Mouse (Mus musculus) limb, embryonic 14.5 days (tissue): ENCODE measurements around the gene Plac1. TPM values are rescaled to one million over a fixed set of nuclear protein-coding genes. Genes with fewer than 3 reads are reported as not detected.

Experiments
- ATAC-seq: fragments of 200-750 bp; cut with Nextera tagmentation; 2 replicates; pipeline ENCODE4 v1.8.0; 2017; ENCODE audit warnings: low read depth, moderate number of reproducible peaks, moderate TSS enrichment; ENCODE audit not compliant: low FRiP score
- DNase-seq: peaks from one replicate; pipeline ENCODE4 v3.0.0-alpha.2; 2015; ENCODE audit warnings: low spot score
- H3K27ac ChIP-seq: fragments of 300-500 bp; sonication (generic); replicated peaks from 2 replicates; pipeline ENCODE4 v1.5.1; 2014; ENCODE audit warnings: low read depth, mild to moderate bottlenecking, low read length, moderate library complexity, mixed read lengths
- H3K27me3 ChIP-seq: fragments of 300-500 bp; sonication (generic); 2 replicates; pipeline ENCODE4 v1.6.1; 2014; ENCODE audit warnings: low read length, mixed read lengths; ENCODE audit not compliant: control insufficient read depth, insufficient read depth
- H3K36me3 ChIP-seq: fragments of 300-500 bp; sonication (generic); 2 replicates; pipeline ENCODE4 v1.6.1; 2014; ENCODE audit warnings: mild to moderate bottlenecking, low read length, moderate library complexity, mixed read lengths; ENCODE audit not compliant: control insufficient read depth, insufficient read depth
- H3K4me1 ChIP-seq: fragments of 300-500 bp; sonication (generic); 2 replicates; pipeline ENCODE4 v1.6.1; 2014; ENCODE audit warnings: antibody characterized with exemption, low read length, mixed read lengths; ENCODE audit not compliant: control insufficient read depth, insufficient read depth
- H3K4me2 ChIP-seq: fragments of 300-500 bp; sonication (generic); replicated peaks from 2 replicates; pipeline ENCODE4 v1.6.1; 2014; ENCODE audit warnings: low read depth, mild to moderate bottlenecking, low read length, moderate library complexity; ENCODE audit not compliant: severe bottlenecking
- H3K4me3 ChIP-seq: fragments of 300-500 bp; sonication (generic); replicated peaks from 2 replicates; pipeline ENCODE4 v1.5.1; 2014; ENCODE audit warnings: low read length
- H3K9ac ChIP-seq: fragments of 300-500 bp; sonication (generic); 2 replicates; pipeline ENCODE4 v1.6.1; 2014; ENCODE audit warnings: mild to moderate bottlenecking, low read depth, low read length, moderate library complexity; ENCODE audit not compliant: severe bottlenecking
- H3K9me3 ChIP-seq: fragments of 300-500 bp; sonication (generic); 2 replicates; pipeline ENCODE4 v1.6.1; 2016; ENCODE audit warnings: low read length; ENCODE audit not compliant: control insufficient read depth
- POLR2A ChIP-seq: fragments of 200-500 bp; IDR thresholded peaks from 2 replicates; pipeline ENCODE4 v1.8.0; 2012; ENCODE audit warnings: inconsistent platforms, mild to moderate bottlenecking, moderate library complexity, borderline replicate concordance; ENCODE audit not compliant: insufficient read depth, insufficient read length; ENCODE audit errors: extremely low read depth
- WGBS: fragments of 180-500 bp; shearing (Covaris S2); extraction: QIAGEN DNeasy Blood & Tissue Kit; methylation state at CpG from one replicate; pipeline ENCODE4 v1.1.7; 2014; 5-methylcytosine and 5-hydroxymethylcytosine counted together
- polyA plus RNA-seq, 2 experiments: library from polyadenylated mRNA; depleted of rRNA in 1 of 2; stranded (reverse) in 1 of 2; unstranded in 1 of 2; fragments of >200 nt; fragmentation: Nextera tagmentation in 1 of 2; extraction: Ambion mirVana in 1 of 2; gene quantifications; 2 replicates each; pipeline versions ENCODE4 v1.2.1 to v1.2.3; 2012 to 2014

The Plac1 gene
- polyA plus RNA-seq, 2 experiments = 12.6 to 14.0 TPM

DNA sequence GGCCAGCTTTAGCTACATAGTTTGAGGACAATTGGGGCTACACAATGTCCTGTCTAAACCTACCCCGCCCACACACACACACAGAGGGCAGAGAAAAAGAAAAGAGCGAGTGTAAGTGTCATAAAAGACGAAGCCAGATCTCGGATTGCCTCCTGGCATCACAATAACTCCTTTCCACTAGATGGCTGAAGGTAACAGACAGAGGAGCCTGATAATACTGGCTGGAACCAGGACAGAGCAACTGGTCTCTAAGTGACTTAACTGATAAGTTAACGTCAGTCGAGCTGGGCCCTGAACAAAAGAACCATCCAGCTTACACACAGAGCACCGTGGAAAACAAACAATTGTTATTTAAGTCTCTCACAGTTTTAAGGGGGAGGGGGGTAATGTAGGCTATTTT lies 3.5 kb downstream of the Plac1 start:
- no peak overlapping the region for H3K9ac ChIP-seq
- no peaks in the 10 kb centered on the region for H3K36me3 ChIP-seq
- H3K27ac ChIP-seq = no peak overlapping the region
- DNase-seq (no peak), ATAC-seq (no peak)
- TF ChIP-seq POLR2A = no peak
- no peak overlapping the region for H3K4me2 ChIP-seq
- H3K9me3 ChIP-seq = no peaks in the 10 kb centered on the region
- H3K27me3 ChIP-seq = no peaks in the 10 kb centered on the region
- H3K4me3 ChIP-seq = no peak overlapping the region
- 53% methylated on average over 7 of the region's 7 CpGs for WGBS
- no peaks in the 10 kb centered on the region for H3K4me1 ChIP-seq

DNA sequence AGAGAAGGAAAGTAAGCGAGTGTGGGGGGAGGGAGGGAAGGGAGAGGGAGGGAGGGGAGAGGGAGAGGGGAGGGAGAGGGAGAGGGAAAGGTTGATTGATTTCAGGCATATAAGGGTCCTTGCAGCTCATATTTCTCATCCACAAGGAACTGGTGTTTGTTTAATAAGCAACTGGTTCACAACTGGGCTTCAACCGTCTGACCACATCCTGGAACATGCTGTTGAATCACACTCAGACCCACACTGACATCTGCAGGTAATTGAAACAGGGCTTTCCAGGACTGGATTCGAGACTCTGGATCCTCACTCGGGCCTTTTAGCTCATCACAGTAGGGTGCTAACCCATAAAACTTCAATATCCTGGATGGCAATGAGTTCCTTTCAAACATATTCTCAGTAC lies 6.2 kb downstream of the Plac1 start:
- Histone ChIP-seq H3K36me3 (no peaks in the 10 kb centered on the region), H3K4me2 (no peak overlapping the region), H3K4me1 (no peaks in the 10 kb centered on the region), H3K4me3 (no peak overlapping the region), H3K27me3 (no peaks in the 10 kb centered on the region), H3K9me3 (no peaks in the 10 kb centered on the region), H3K9ac (no peak overlapping the region), H3K27ac (peak overlapping the region; percentile 39)
- no peak for TF ChIP-seq POLR2A
- 24% methylated on average over 4 of the region's 4 CpGs for WGBS
- peak; percentile 54 for DNase-seq
- ATAC-seq = peak; percentile 53; the same call in 1 of the 2 replicates

- TF ChIP-seq POLR2A = no peak
- Histone ChIP-seq H3K4me1 (no peaks in the 10 kb centered on the region), H3K27me3 (no peaks in the 10 kb centered on the region), H3K27ac (peak overlapping the region; percentile 63), H3K36me3 (no peaks in the 10 kb centered on the region), H3K9me3 (no peaks in the 10 kb centered on the region), H3K4me3 (peak overlapping the region; percentile 16), H3K4me2 (peak overlapping the region; percentile 46), H3K9ac (peak overlapping the region; percentile 36; the same call in 1 of the 2 replicates)
- peak; percentile 23; the same call in 1 of the 2 replicates for ATAC-seq
- DNase-seq = peak; percentile 23
- WGBS = 34% methylated on average over 13 of the region's 13 CpGs
Measured at GRCm38 (mm10) chrX:53231965-53232364, 7.9 kb downstream of the Plac1 start.

- Histone ChIP-seq H3K9ac (no peak overlapping the region), H3K27me3 (no peaks in the 10 kb centered on the region), H3K36me3 (no peaks in the 10 kb centered on the region), H3K4me3 (no peak overlapping the region), H3K4me1 (no peaks in the 10 kb centered on the region; the same call in 1 of the 2 replicates), H3K4me2 (no peak overlapping the region), H3K9me3 (no peaks in the 10 kb centered on the region), H3K27ac (no peak overlapping the region; the same call in 1 of the 2 replicates)
- WGBS = 59% methylated on average over 6 of the region's 6 CpGs
- no peak for TF ChIP-seq POLR2A
- no peak for DNase-seq
- ATAC-seq = no peak
Measured at GRCm38 (mm10) chrX:53224353-53224944, 15.5 kb downstream of the Plac1 start.

- H3K27ac ChIP-seq = peak overlapping the region; percentile 26; the same call in 1 of the 2 replicates
- no peaks in the 10 kb centered on the region for H3K27me3 ChIP-seq
- ATAC-seq = peak; percentile 79
- peak; percentile 58 for DNase-seq
- no peaks in the 10 kb centered on the region for H3K9me3 ChIP-seq
- no peak overlapping the region for H3K4me2 ChIP-seq
- no peaks in the 10 kb centered on the region; the same call in 1 of the 2 replicates for H3K4me1 ChIP-seq
- H3K4me3 ChIP-seq = no peak overlapping the region
- WGBS = 65% methylated on average over 9 of the region's 9 CpGs
- no peak overlapping the region for H3K9ac ChIP-seq
- no peaks in the 10 kb centered on the region for H3K36me3 ChIP-seq
- TF ChIP-seq POLR2A = no peak
Measured at GRCm38 (mm10) chrX:53220855-53221254, 19.1 kb downstream of the Plac1 start.
